ENCODE assay signal across 25 mouse cellular contexts in genomic region chr7:23472886-23473285, GRCm38 (mm10). TPM values are rescaled to one million over a fixed set of nuclear protein-coding genes. Genes with fewer than 3 reads are reported as not detected.
"Had no signal": no experiment of that assay in that cellular context is flagged by ENCODE, and none has a peak within 500 bp of the region (broad histone marks: within the 10 kb centered on the region; RNA-seq: fewer than 3 reads in every experiment).

No protein-coding gene starts in this region.

RNA-seq across cellular contexts. Expression of gene Vmn1r167, which starts 34.1 kb away (rescaled TPM):
- polyA plus RNA-seq: heart, embryonic 12.5 days; heart, embryonic 13.5 days; heart, embryonic 14.5 days; heart, embryonic 15.5 days; heart, embryonic 16.5 days; heart, postnatal 0 days; hindbrain, embryonic 10.5 days; hindbrain, embryonic 11.5 days; hindbrain, embryonic 12.5 days; hindbrain, embryonic 13.5 days; hindbrain, embryonic 14.5 days; hindbrain, embryonic 15.5 days; hindbrain, embryonic 16.5 days; hindbrain, postnatal 0 days; inflammation-experienced regulatory T-cells, adult 6 months; intestine, embryonic 14.5 days; intestine, embryonic 15.5 days; intestine, embryonic 16.5 days; intestine, postnatal 0 days; kidney, adult 2 months; kidney, embryonic 14.5 days; kidney, embryonic 15.5 days; kidney, embryonic 16.5 days; kidney, postnatal 0 days; large intestine, adult 2 months had no signal
